Mouse (Mus musculus): ENCODE results near the gene Itga10.

DNA sequence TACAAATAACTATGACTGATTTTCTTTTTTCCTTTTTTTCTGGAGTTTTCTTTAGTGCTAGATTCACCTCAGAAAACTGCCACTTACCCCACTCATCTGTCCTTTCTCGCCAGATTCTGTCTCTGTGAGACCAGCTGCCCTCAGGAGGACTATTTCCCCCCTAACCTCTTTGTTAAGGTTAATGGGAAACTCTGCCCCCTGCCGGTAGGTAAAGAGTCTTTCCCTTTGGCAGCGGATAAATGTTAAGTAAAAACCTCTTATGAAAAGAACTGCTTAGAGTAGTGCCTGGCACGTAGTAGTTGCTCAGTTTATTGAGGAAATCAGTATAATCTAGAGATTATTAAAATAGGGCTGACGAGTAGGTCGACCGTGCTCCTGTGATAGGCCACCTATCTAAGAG lies 55.0 kb downstream of the Itga10 start:
- no peak for TF ChIP-seq CTCF (IDR thresholded peaks at IDR 0.05; ENCODE audit: extremely low read depth, insufficient read depth, insufficient read length, insufficient replicate concordance)
- TF ChIP-seq POLR2A (IDR thresholded peaks at IDR 0.05; ENCODE audit: low read depth, low read length), result no peak
